Mouse (Mus musculus): Measurements from ENCODE around the gene Thbs3. TPM values are rescaled to one million over a fixed set of nuclear protein-coding genes. Genes with fewer than 3 reads are reported as not detected.

The Thbs3 gene
- polyA plus RNA-seq, 1 experiment from 2014 or later: 24.2 TPM

DNA sequence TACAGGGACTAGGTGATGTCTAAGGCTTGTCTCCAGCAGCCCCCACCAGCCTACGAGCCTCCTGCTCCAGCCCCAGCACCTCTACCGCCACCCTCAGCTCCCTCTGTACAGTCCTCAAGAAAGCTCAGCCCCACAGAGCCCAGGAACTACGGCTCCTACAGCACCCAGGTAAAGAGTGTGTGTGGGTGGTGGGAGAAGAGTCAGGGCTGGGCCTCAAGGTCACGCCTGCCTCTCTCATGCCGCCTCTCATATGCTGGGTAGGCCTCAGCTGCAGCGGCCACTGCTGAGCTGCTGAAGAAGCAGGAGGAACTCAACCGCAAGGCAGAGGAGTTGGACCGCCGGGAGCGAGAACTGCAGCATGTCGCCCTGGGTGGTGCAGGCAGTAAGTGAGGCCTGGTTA, 35.9 kb upstream of the Thbs3 start:
- no peak overlapping the region for H3K4me3 ChIP-seq (ENCODE audit: low read depth, low read length)
- no peaks in the 10 kb centered on the region for H3K27me3 ChIP-seq (ENCODE audit: control insufficient read depth, insufficient read depth, low read length)
- H3K27ac ChIP-seq (ENCODE audit: low read length): no peak overlapping the region
- WGBS: 94% methylated on average over 11 of the region's 11 CpGs
- H3K9me3 ChIP-seq (ENCODE audit: control insufficient read depth, low read depth, low read length): no peaks in the 10 kb centered on the region
- H3K9ac ChIP-seq (replicated peaks; ENCODE audit: low read depth, low read length): no peak overlapping the region; the same call in 1 of the 2 replicates
- peaks cover 49% of the 10 kb centered on the region for H3K36me3 ChIP-seq (ENCODE audit: control insufficient read depth, insufficient read depth, low read length)
- H3K4me2 ChIP-seq (replicated peaks; ENCODE audit: low read depth, low read length): no peak overlapping the region
- H3K4me1 ChIP-seq (ENCODE audit: control insufficient read depth, insufficient read depth, low read length): peaks cover 15% of the 10 kb centered on the region; the same call in 1 of the 2 replicates
- ATAC-seq (ENCODE audit: insufficient number of reproducible peaks, insufficient read depth, low FRiP score, low read depth): no peak

GRCm38 (mm10) chr3:89181749-89182500, 33.1 kb upstream of the Thbs3 start:
- peaks cover 22% of the 10 kb centered on the region; the same call in 1 of the 2 replicates for H3K36me3 ChIP-seq (ENCODE audit: control insufficient read depth, insufficient read depth, low read length)
- H3K27me3 ChIP-seq (ENCODE audit: control insufficient read depth, insufficient read depth, low read length): no peaks in the 10 kb centered on the region
- 90% methylated on average over 27 of the region's 27 CpGs for WGBS
- ATAC-seq (ENCODE audit: insufficient number of reproducible peaks, insufficient read depth, low FRiP score, low read depth): no peak
- H3K9ac ChIP-seq (replicated peaks; ENCODE audit: low read depth, low read length): no peak overlapping the region
- H3K9me3 ChIP-seq (ENCODE audit: control insufficient read depth, low read depth, low read length): no peaks in the 10 kb centered on the region
- no peak overlapping the region for H3K4me2 ChIP-seq (replicated peaks; ENCODE audit: low read depth, low read length)
- no peak overlapping the region for H3K4me3 ChIP-seq (ENCODE audit: low read depth, low read length)
- no peak overlapping the region for H3K27ac ChIP-seq (ENCODE audit: low read length)
- H3K4me1 ChIP-seq (ENCODE audit: control insufficient read depth, insufficient read depth, low read length): peaks cover 26% of the 10 kb centered on the region; the same call in 1 of the 2 replicates

DNA sequence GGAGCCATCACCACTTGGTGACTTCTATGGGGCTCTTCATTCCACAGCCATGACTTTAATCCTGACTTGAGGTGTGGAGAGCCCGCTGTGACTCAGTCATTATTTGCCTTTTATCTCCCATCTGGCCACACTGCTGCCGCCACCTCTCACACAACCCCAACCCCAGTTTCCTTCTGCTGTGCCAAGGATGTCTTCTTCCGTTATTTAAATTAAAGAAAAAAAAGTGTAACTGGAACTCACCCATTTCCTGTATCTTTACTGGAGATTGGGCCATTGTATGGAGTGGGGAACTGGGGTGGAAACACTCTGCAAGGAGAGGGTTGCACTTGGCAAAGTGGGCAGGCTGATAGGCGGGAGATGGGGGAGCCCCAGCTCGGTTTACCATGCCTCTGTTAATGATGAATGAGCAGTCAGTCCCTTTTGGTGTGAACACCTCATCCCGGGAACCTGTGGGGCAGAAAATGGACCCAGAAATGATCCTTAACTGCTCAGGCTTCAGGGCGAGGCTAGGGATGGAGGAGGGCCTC, 32.4 kb upstream of the Thbs3 start:
- peak overlapping the region; percentile 95 for H3K4me2 ChIP-seq (replicated peaks; ENCODE audit: low read depth, low read length)
- H3K36me3 ChIP-seq (ENCODE audit: control insufficient read depth, insufficient read depth, low read length): peaks cover 26% of the 10 kb centered on the region; the same call in 1 of the 2 replicates
- H3K9me3 ChIP-seq (ENCODE audit: control insufficient read depth, low read depth, low read length): no peaks in the 10 kb centered on the region
- 44% methylated on average over 7 of the region's 7 CpGs for WGBS
- no peak for ATAC-seq (ENCODE audit: insufficient number of reproducible peaks, insufficient read depth, low FRiP score, low read depth)
- no peak overlapping the region for H3K9ac ChIP-seq (replicated peaks; ENCODE audit: low read depth, low read length)
- H3K4me3 ChIP-seq (ENCODE audit: low read depth, low read length): peak overlapping the region; percentile 62
- no peaks in the 10 kb centered on the region for H3K27me3 ChIP-seq (ENCODE audit: control insufficient read depth, insufficient read depth, low read length)
- H3K4me1 ChIP-seq (ENCODE audit: control insufficient read depth, insufficient read depth, low read length): peaks cover 26% of the 10 kb centered on the region; the same call in 1 of the 2 replicates
- H3K27ac ChIP-seq (ENCODE audit: low read length): no peak overlapping the region

DNA sequence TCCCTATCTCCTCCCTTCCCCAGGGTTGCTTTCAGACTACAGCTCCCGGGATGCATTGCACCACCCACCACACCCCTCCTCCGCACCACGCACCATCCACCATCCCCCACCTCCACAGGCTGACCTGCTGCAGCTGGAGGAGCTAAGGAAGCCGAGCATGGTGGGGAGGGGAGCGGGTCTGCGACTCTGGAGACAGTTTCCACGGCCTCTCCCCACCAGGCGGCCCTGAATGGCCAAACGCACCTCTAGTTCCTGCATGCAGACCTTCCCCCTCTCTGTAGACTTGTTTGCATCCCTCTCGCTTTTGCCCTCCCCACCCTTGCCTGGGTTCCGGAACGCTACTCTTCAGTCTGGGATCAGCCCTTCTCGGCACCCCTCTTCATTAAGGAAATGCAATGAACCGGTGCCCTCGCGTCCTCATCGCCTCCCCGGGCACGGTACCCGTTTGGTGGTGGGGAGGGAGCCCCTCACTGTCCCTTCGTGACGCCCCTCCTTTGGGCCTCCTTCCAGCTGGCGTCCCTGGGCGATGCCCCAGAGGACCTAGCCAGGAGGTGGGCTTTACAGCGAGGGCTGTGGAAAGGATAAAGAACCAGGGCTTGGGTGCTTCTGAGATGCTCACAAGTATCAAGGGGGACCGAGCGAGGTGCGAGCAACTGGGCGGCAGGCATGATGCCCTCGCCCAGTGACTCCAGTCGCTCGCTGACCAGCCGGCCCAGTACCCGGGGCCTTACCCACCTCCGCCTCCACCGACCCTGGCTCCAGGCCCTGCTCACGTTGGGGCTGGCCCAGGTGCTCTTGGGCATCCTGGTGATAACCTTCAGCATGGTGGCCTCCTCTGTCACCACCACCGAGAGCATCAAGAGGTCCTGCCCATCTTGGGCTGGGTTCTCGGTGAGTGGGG, 31.7 kb upstream of the Thbs3 start, which contains the start of gene Fam189b:
Fam189b (plus strand) TSS at position 86 of the 901 bp plus-strand sequence.
- WGBS: 4% methylated on average over 39 of the region's 39 CpGs
- peak within 1 kb of the TSS; percentile 86 for H3K27ac ChIP-seq (ENCODE audit: low read length)
- ATAC-seq (ENCODE audit: insufficient number of reproducible peaks, insufficient read depth, low FRiP score, low read depth): peak; percentile 93

GRCm38 (mm10) chr3:89183959-89184315, 31.0 kb upstream of the Thbs3 start:
- H3K9me3 ChIP-seq (ENCODE audit: control insufficient read depth, low read depth, low read length): no peaks in the 10 kb centered on the region
- H3K27me3 ChIP-seq (ENCODE audit: control insufficient read depth, insufficient read depth, low read length): no peaks in the 10 kb centered on the region
- peak overlapping the region; percentile 78 for H3K9ac ChIP-seq (replicated peaks; ENCODE audit: low read depth, low read length)
- H3K36me3 ChIP-seq (ENCODE audit: control insufficient read depth, insufficient read depth, low read length): peaks cover 32% of the 10 kb centered on the region; the same call in 1 of the 2 replicates
- peaks cover 21% of the 10 kb centered on the region; the same call in 1 of the 2 replicates for H3K4me1 ChIP-seq (ENCODE audit: control insufficient read depth, insufficient read depth, low read length)
- H3K4me3 ChIP-seq (ENCODE audit: low read depth, low read length): peak overlapping the region; percentile 62
- ATAC-seq (ENCODE audit: insufficient number of reproducible peaks, insufficient read depth, low FRiP score, low read depth): no peak
- peak overlapping the region; percentile 86; the same call in 1 of the 2 replicates for H3K27ac ChIP-seq (ENCODE audit: low read length)
- peak overlapping the region; percentile 95 for H3K4me2 ChIP-seq (replicated peaks; ENCODE audit: low read depth, low read length)
- WGBS: 77% methylated on average over 6 of the region's 6 CpGs

More for the DNA sequence above, 31.7 kb upstream of the Thbs3 start, which contains the start of gene Fam189b:
- peak within 1 kb of the TSS; percentile 62 for H3K4me3 ChIP-seq (ENCODE audit: low read depth, low read length)
- H3K9me3 ChIP-seq (ENCODE audit: control insufficient read depth, low read depth, low read length): no peaks in the 10 kb centered on the region
- H3K4me2 ChIP-seq (replicated peaks; ENCODE audit: low read depth, low read length): peak within 1 kb of the TSS; percentile 95
- H3K4me1 ChIP-seq (ENCODE audit: control insufficient read depth, insufficient read depth, low read length): peaks cover 24% of the 10 kb centered on the region; the same call in 1 of the 2 replicates
- H3K27me3 ChIP-seq (ENCODE audit: control insufficient read depth, insufficient read depth, low read length): no peaks in the 10 kb centered on the region
- peaks cover 29% of the 10 kb centered on the region; the same call in 1 of the 2 replicates for H3K36me3 ChIP-seq (ENCODE audit: control insufficient read depth, insufficient read depth, low read length)
- H3K9ac ChIP-seq (replicated peaks; ENCODE audit: low read depth, low read length): peak within 1 kb of the TSS; percentile 78

- Histone ChIP-seq H3K9me3 (ENCODE audit: control insufficient read depth, low read depth, low read length) (no peaks in the 10 kb centered on the region), H3K27me3 (ENCODE audit: control insufficient read depth, insufficient read depth, low read length) (no peaks in the 10 kb centered on the region), H3K4me3 (ENCODE audit: low read depth, low read length) (no peak overlapping the region), H3K4me1 (ENCODE audit: control insufficient read depth, insufficient read depth, low read length) (peaks cover 21% of the 10 kb centered on the region; the same call in 1 of the 2 replicates), H3K36me3 (ENCODE audit: control insufficient read depth, insufficient read depth, low read length) (peaks cover 13% of the 10 kb centered on the region; the same call in 1 of the 2 replicates), H3K9ac (replicated peaks; ENCODE audit: low read depth, low read length) (no peak overlapping the region), H3K4me2 (replicated peaks; ENCODE audit: low read depth, low read length) (no peak overlapping the region), H3K27ac (ENCODE audit: low read length) (no peak overlapping the region)
- ATAC-seq (ENCODE audit: insufficient number of reproducible peaks, insufficient read depth, low FRiP score, low read depth): no peak
- WGBS: 55% methylated on average over 22 of the region's 23 CpGs
These were observed 27.8 kb upstream of the Thbs3 start for GRCm38 (mm10) chr3:89187197-89187596.

DNA sequence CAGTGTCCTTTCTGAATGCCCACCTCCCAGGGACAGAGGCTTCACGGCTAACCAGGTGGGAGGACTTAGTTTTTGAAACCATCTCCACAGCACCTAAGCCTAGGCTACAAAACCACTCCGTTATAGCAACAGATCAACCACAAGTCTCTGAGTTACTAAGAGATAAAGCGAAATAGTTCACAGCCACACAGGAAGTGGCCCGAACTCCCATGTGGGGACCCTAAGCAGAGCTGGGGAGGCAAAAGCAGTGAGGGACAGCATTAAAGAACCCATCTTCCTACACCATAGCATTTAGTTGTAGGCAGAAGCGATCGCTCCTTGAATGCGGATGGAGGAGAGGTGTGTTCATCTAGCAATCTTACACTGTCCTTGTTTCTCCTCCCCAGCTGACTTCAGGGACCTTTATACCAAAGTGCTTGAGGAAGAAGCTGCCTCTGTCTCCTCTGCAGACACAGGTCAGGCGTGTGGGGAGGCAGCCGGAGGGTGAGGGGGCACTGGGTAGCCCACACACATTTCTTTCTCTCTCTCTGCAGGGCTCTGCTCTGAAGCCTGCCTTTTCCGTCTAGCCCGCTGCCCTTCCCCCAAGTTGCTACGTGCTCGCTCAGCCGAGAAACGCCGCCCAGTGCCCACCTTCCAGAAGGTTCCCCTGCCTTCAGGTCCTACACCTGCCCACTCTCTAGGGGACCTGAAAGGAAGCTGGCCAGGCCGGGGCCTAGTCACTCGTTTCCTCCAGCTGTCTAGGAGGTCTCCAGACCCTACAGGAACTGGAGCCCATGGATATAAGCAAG, 27.1 kb upstream of the Thbs3 start:
- Histone ChIP-seq H3K9ac (replicated peaks; ENCODE audit: low read depth, low read length) (no peak overlapping the region), H3K36me3 (ENCODE audit: control insufficient read depth, insufficient read depth, low read length) (peaks cover 10% of the 10 kb centered on the region; the same call in 1 of the 2 replicates), H3K4me2 (replicated peaks; ENCODE audit: low read depth, low read length) (no peak overlapping the region), H3K4me3 (ENCODE audit: low read depth, low read length) (no peak overlapping the region), H3K27me3 (ENCODE audit: control insufficient read depth, insufficient read depth, low read length) (no peaks in the 10 kb centered on the region), H3K9me3 (ENCODE audit: control insufficient read depth, low read depth, low read length) (no peaks in the 10 kb centered on the region), H3K4me1 (ENCODE audit: control insufficient read depth, insufficient read depth, low read length) (peaks cover 18% of the 10 kb centered on the region; the same call in 1 of the 2 replicates), H3K27ac (ENCODE audit: low read length) (no peak overlapping the region)
- no peak for ATAC-seq (ENCODE audit: insufficient number of reproducible peaks, insufficient read depth, low FRiP score, low read depth)
- 85% methylated on average over 18 of the region's 18 CpGs for WGBS

Data from stomach, embryonic 14.5 days (tissue).